Mouse (Mus musculus) erythroid progenitor cell, adult 5-6 weeks (primary cell): ENCODE data around the gene Cytip. TPM values are rescaled to one million over a fixed set of nuclear protein-coding genes. Genes with fewer than 3 reads are reported as not detected.
A peak's percentile ranks its signal among the peaks of the same experiment; 100 is the strongest.

Experiments used
- ATAC-seq: replicated peaks from 2 replicates; pipeline ENCODE4 v1.8.0; 2016; ENCODE audit warnings: moderate number of reproducible peaks, mild to moderate bottlenecking, moderate TSS enrichment, inconsistent platforms; ENCODE audit not compliant: poor library complexity, low FRiP score, severe bottlenecking
- total RNA-seq, 2 experiments: library from RNA; stranded (forward) in 1 of 2; stranded (reverse) in 1 of 2; fragments of 150-400 nt in 1 of 2; fragments of 186-747, 209-891 nt in 1 of 2; gene quantifications; 2 replicates each; pipeline versions ENCODE4 v1.2.3 to v1.2.4; 2015 to 2017; ENCODE audit warnings: low replicate concordance in 2 of 2

The Cytip gene
- total RNA-seq, 2 experiments from 2014 or later: 16.3 to 21.9 TPM

DNA sequence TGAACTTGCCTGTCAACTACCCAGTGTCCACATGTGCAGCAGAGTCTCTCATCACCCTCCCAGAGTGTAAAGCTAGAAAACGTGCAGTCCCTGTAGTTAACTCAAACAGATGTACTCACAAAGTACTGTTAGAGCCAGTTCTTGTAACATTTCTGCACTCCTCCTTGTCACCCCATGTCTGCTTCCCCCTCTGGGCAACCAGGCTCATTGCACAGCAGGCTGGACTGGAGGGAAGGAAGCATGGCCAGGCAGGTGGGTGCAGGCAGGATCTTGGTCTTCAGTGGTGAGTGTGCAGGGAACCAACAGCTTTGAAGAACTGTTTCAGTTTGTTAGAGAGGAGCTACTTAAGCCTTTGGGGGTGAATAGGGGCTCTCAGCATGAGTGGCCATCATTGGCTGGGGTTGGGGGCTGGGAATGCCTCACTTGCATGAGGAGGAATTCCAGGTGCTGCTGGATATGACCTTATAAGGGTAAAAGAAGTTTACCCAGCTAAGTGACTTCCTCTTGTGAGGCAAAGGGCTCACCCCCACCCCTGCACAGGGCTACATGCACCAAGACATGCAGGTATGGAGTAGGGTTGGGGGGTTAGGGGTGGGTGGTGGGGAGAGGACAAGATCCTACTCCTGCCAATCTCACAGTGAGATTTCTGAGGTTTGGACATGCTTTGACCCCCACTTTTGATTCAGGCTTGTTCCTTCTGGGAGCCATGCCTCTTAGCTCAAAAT, 31.7 kb downstream of the Cytip start:
- no peak for ATAC-seq

DNA sequence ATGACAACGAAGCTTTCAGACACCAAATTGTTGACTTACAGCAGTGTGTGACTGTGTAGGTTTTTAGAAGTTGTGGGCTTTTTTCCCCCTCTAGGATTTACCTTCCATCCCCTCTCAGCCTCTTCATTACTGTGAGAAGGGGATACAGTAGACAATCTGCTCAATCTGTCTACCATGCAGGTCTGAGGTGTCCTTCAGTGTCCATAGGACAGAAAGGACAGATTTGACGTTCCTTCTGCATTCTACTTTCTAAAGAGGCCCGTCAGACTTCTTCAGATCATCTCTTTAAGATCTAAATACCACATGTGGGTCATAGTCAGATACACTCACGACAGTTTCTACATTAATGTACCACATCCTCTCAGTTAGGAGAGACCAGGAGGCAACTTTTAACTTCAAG, 33.5 kb downstream of the Cytip start:
- ATAC-seq: no peak

- ATAC-seq: no peak
These were observed 34.6 kb downstream of the Cytip start for GRCm38 (mm10) chr2:58160541-58161307.

GRCm38 (mm10) chr2:58159880-58160279, 35.5 kb downstream of the Cytip start:
- ATAC-seq: peak; percentile 25; the same call in 1 of the 2 replicates

GRCm38 (mm10) chr2:58159121-58159520, 36.2 kb downstream of the Cytip start:
- ATAC-seq: no peak

GRCm38 (mm10) chr2:58158539-58158938, 36.8 kb downstream of the Cytip start:
- no peak for ATAC-seq

DNA sequence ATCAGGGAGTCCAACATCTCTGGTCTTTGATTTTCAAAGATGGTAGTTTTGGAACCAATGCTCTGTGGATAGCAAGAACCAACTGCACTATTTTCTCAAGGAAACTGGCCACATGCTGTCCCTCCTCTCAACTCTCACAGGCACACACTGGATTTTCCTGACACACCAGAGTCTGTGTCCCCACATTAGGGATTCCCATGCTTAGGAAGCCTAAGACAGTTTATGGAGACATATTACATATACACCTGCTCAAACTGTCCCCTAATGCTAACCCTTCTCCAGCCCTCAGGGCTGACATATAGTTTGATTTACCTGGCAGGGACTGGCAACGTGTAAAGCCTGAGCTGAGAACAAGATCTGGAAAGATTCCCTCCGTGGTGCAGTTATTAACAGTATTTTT, 37.2 kb downstream of the Cytip start:
- no peak for ATAC-seq

GRCm38 (mm10) chr2:58157466-58157865, 37.9 kb downstream of the Cytip start:
- no peak for ATAC-seq

- ATAC-seq: no peak
These were observed 38.6 kb downstream of the Cytip start for GRCm38 (mm10) chr2:58156495-58157392.

GRCm38 (mm10) chr2:58156108-58156415, 39.3 kb downstream of the Cytip start:
- ATAC-seq: peak; percentile 43; the same call in 1 of the 2 replicates

DNA sequence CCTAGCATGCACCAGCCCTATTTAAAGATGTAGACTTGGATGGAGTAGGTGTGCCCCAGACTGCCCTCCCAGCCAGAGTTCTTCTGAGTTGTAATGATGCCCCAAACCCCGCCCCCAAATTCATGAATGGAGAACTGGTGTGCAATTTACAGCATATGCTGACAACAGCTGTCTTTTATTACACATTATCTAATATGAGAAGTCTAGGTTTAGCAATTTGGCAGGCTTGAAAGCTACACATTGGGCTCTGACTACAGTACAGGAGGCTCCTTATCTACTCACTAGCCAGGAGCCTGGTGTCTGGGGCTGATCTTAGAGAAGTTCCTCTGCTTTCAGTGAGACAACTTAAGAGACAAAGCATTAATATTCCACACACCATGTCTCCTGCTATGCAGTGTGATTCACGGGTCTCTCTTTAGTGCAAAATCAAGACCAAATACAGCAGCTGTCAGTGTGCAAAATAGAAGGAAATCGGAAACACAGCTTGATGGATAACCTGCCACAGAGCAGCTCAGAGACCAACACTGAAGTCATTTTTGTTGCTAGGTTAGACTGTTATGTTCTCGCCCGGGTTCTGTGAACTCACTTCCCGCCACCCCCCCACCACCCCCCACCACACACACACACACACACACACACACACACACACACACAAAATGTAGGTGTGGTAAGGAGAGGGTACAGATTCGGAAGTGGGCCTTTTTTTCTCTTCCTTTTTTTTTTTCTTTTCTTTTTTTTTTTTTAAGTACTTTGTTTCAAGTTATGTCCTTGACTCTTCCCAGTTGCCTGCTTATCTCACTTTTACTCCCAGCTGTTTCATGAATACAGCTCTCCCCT, 39.8 kb downstream of the Cytip start:
- peak; percentile 48 for ATAC-seq

GRCm38 (mm10) chr2:58154555-58154954, 40.8 kb downstream of the Cytip start:
- ATAC-seq: no peak

GRCm38 (mm10) chr2:58153742-58154141, 41.6 kb downstream of the Cytip start:
- ATAC-seq: no peak

GRCm38 (mm10) chr2:58149983-58150405, 45.3 kb downstream of the Cytip start:
- ATAC-seq: no peak

GRCm38 (mm10) chr2:58146572-58146971, 48.8 kb downstream of the Cytip start:
- no peak for ATAC-seq

GRCm38 (mm10) chr2:58140531-58140930, 54.8 kb downstream of the Cytip start:
- no peak for ATAC-seq

GRCm38 (mm10) chr2:58138611-58139010, 56.7 kb downstream of the Cytip start:
- no peak for ATAC-seq

- no peak for ATAC-seq
These were observed 57.7 kb downstream of the Cytip start for GRCm38 (mm10) chr2:58137676-58138075.

- ATAC-seq: no peak
These were observed 58.8 kb downstream of the Cytip start for GRCm38 (mm10) chr2:58136526-58136925.
